Mouse (Mus musculus) forebrain, embryonic 13.5 days (tissue): Measurements from ENCODE around the gene Glrx2. TPM values are rescaled to one million over a fixed set of nuclear protein-coding genes. Genes with fewer than 3 reads are reported as not detected.
"Not testable (repeated sequence)": the region's sequence is repeated elsewhere in the genome, so short reads cannot be mapped to it uniquely, and the experiment has no call there.

Experiments used
- ATAC-seq: fragments of 200-750 bp; cut with Nextera tagmentation; 2 replicates; pipeline ENCODE4 v1.8.0; 2017
- H3K27ac ChIP-seq: fragments of 300-500 bp; sonication (generic); 2 replicates; pipeline ENCODE4 v1.5.1; 2015; ENCODE audit warnings: inconsistent platforms, mild to moderate bottlenecking, moderate library complexity
- H3K27me3 ChIP-seq: fragments of 300-500 bp; sonication (generic); 2 replicates; pipeline ENCODE4 v1.6.1; 2015; ENCODE audit warnings: mild to moderate bottlenecking, inconsistent platforms
- H3K36me3 ChIP-seq: fragments of 300-500 bp; sonication (generic); 2 replicates; pipeline ENCODE4 v1.6.1; 2015; ENCODE audit warnings: mild to moderate bottlenecking, inconsistent platforms; ENCODE audit not compliant: poor library complexity, severe bottlenecking
- H3K4me1 ChIP-seq: fragments of 300-500 bp; sonication (generic); 2 replicates; pipeline ENCODE4 v1.6.1; 2015; ENCODE audit warnings: inconsistent platforms
- H3K4me2 ChIP-seq: fragments of 300-500 bp; sonication (generic); 2 replicates; pipeline ENCODE4 v1.6.1; 2015; ENCODE audit warnings: inconsistent platforms, mild to moderate bottlenecking, moderate library complexity
- H3K4me3 ChIP-seq: fragments of 300-500 bp; sonication (generic); 2 replicates; pipeline ENCODE4 v1.5.1; 2015; ENCODE audit warnings: mild to moderate bottlenecking, inconsistent platforms
- H3K9ac ChIP-seq: fragments of 300-500 bp; sonication (generic); 2 replicates; pipeline ENCODE4 v1.6.1; 2015; ENCODE audit warnings: mild to moderate bottlenecking, inconsistent platforms
- H3K9me3 ChIP-seq: fragments of 300-500 bp; sonication (generic); replicated peaks from 2 replicates; pipeline ENCODE4 v1.6.1; 2016; ENCODE audit warnings: inconsistent platforms
- WGBS: fragments of 180-500 bp; shearing (Covaris S2); methylation state at CpG from one replicate; pipeline ENCODE4 v1.1.7; 2015; 5-methylcytosine and 5-hydroxymethylcytosine counted together
- polyA plus RNA-seq: library from polyadenylated mRNA; unstranded; fragments of >200 nt; fragmentation: Nextera tagmentation; extraction: Ambion mirVana; gene quantifications from 2 replicates; pipeline ENCODE4 v1.2.1, GENCODE M21; 2015

The Glrx2 gene
- 161 and 192 TPM in 2 replicates for polyA plus RNA-seq

DNA sequence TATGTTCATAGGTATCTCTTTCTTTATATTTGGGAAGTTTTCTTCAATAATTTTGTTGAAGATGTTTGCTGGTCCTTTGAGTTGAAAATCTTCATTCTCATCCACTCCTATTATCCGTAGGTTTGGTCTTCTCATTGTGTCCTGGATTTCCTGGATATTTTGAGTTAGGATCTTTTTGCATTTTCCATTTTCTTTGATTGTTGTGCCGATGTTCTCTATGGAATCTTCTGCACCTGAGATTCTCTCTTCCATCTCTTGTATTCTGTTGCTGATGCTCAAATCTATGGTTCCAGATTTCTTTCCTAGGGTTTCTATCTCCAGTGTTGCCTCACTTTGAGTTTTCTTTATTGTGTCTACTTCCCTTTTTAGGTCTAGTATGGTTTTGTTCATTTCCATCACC, at the start of gene Glrx2:
Gene Glrx2 (plus strand): TSS at position 301 of the 400 bp plus-strand sequence.
- H3K4me1 ChIP-seq, result not testable (repeated sequence)
- no CpG with 5 or more reads among the region's 2 CpGs for WGBS

DNA sequence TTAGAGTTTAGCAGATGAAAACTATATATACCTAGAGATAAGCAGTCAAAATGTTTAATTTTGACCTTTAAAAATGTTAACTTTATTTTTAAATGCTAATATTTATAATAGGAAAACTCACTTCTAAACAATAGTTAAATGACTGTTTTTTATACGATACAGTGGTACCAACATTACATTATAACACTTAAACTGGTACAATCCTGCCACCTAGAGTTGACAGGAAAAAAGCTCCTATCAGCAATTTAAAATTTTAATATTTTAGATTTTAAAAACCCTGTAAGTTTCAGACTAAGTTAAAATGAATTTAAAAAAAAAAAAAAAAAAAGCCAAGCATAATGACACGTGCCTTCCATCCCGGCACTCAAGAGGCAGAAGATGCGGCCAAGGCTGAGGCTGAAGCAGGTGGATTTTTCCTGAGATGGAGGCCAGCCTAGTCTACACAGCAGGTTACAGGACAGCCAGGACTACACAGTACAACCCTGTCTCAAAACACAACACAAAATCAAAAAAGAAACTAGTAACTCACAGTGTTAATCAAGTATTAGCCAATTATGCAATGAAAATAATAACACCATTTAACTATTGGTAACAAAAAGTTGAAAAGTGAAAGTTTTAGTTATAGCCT, 40.3 kb upstream of the Glrx2 start:
- H3K4me2 ChIP-seq, result no peak overlapping the region
- H3K9me3 ChIP-seq, result no peaks in the 10 kb centered on the region
- H3K4me3 ChIP-seq, result no peak overlapping the region
- no peak overlapping the region for H3K9ac ChIP-seq
- peaks cover 32% of the 10 kb centered on the region for H3K36me3 ChIP-seq
- no peaks in the 10 kb centered on the region for H3K4me1 ChIP-seq
- H3K27ac ChIP-seq, result no peak overlapping the region
- ATAC-seq, result no peak
- no peaks in the 10 kb centered on the region for H3K27me3 ChIP-seq
- WGBS, result 90% methylated on average over 4 of the region's 4 CpGs

More for the DNA sequence above, at the start of gene Glrx2:
- not testable (repeated sequence) for H3K4me2 ChIP-seq, H3K4me3 ChIP-seq, H3K9me3 ChIP-seq, H3K9ac ChIP-seq, ATAC-seq, H3K27ac ChIP-seq, H3K27me3 ChIP-seq, H3K36me3 ChIP-seq

DNA sequence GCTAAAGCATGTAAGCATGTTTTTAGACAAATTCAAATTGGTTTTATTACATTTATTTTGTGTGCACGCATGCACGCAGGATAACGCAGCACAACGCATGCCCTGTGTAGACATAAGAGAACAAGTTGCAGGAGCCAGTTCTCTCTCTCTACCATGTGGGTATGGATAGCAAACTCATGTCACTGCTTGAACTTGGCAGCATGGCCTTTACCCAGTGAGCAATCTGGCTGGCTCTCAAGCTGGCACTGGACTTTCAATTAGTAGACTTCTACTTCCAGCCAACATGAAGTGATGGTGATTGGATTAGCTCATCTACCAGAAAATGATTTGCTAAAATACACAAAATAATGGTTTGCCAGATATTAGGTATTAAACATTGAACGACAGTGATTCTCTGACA, 35.0 kb upstream of the Glrx2 start:
- Histone ChIP-seq H3K9ac (no peak overlapping the region), H3K27ac (no peak overlapping the region), H3K36me3 (peaks cover 46% of the 10 kb centered on the region), H3K4me1 (no peaks in the 10 kb centered on the region), H3K4me3 (no peak overlapping the region), H3K9me3 (no peaks in the 10 kb centered on the region), H3K4me2 (no peak overlapping the region), H3K27me3 (no peaks in the 10 kb centered on the region)
- 98% methylated on average over 5 of the region's 5 CpGs for WGBS
- ATAC-seq, result no peak

DNA sequence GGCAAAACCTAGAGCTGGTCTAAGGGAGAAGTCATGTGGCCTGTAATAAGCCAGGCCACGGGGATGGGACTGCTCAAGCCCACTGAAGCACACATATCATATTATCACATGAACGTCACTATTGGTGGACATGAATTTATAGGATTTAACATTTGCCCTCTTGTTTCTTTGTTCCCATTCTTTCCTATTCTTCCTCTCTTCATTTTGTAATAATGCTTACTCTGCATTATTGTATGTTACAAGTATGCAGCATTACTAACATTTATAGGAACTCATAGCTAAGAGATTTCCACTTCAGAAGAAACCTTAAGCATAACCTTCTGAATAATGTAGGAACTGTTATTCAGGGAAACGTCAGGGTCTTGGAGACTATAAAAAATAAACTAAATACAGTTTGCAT, 31.3 kb upstream of the Glrx2 start:
- no peaks in the 10 kb centered on the region for H3K4me1 ChIP-seq
- WGBS, result 88% methylated on average over 3 of the region's 3 CpGs
- no peak overlapping the region for H3K4me2 ChIP-seq
- no peak overlapping the region for H3K9ac ChIP-seq
- H3K9me3 ChIP-seq, result no peaks in the 10 kb centered on the region
- H3K27me3 ChIP-seq, result no peaks in the 10 kb centered on the region
- ATAC-seq, result no peak
- H3K4me3 ChIP-seq, result no peak overlapping the region
- H3K36me3 ChIP-seq, result peaks cover 51% of the 10 kb centered on the region
- no peak overlapping the region for H3K27ac ChIP-seq

DNA sequence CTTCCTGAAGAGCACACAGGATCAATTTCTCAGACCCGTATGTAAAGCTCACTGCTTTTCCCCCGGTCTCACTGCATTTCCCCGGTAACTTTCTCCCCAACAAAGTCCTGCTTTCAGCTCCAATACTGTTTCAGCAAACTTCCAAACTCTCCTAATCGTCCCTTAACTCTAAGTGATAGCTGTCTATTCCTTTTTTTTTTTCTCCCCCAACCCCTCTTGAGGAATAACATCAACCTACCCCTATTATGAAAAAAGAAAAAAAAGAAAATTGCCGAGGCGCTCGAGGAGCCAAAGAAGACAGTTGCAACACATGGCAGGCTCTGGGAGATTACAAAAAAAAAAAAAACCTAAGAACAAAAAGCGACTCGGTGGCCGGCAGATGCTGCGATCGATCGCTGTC, 14.4 kb upstream of the Glrx2 start:
- H3K9me3 ChIP-seq, result no peaks in the 10 kb centered on the region
- H3K4me2 ChIP-seq, result peak overlapping the region; percentile 76
- no peaks in the 10 kb centered on the region for H3K27me3 ChIP-seq
- ATAC-seq, result no peak
- peak overlapping the region; percentile 88 for H3K4me3 ChIP-seq
- 0% methylated on average over 13 of the region's 13 CpGs for WGBS
- H3K27ac ChIP-seq, result peak overlapping the region; percentile 91
- peaks cover 15% of the 10 kb centered on the region for H3K36me3 ChIP-seq
- H3K4me1 ChIP-seq, result peaks cover 24% of the 10 kb centered on the region
- peak overlapping the region; percentile 87 for H3K9ac ChIP-seq

DNA sequence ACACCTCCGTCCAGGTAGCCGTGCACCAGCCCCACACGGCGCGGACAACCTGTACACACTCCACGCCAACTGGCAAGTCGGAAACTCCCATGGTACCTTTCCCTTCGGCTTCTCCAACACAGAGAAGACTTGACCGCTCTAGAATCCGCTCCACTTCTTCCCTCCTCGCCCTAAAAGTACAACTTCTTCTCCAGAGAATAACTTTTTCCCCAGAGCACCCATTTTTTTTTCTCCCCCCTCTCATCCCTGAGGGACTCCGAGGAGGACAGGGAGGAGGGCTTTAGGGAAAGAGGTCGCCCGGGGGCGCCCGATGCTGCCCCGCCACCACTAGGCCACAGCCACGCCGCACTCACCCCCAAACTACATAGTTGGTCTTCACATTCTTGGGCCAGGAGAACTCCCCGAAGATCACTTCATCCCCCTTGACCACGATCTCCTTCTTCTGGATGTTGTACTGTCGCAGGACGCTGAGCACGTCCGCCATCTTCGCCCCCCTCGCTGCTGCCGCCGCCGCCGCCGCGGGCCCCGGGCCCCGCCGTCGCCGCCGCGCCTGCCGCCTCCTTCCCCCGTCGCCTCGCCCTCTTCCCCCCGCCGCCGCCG, 13.9 kb upstream of the Glrx2 start:
- H3K27ac ChIP-seq, result peak overlapping the region; percentile 91
- ATAC-seq, result peak; percentile 66
- H3K9me3 ChIP-seq, result no peaks in the 10 kb centered on the region
- peaks cover 26% of the 10 kb centered on the region for H3K4me1 ChIP-seq
- peak overlapping the region; percentile 88 for H3K4me3 ChIP-seq
- no peaks in the 10 kb centered on the region for H3K27me3 ChIP-seq
- peaks cover 11% of the 10 kb centered on the region for H3K36me3 ChIP-seq
- peak overlapping the region; percentile 76 for H3K4me2 ChIP-seq
- peak overlapping the region; percentile 87 for H3K9ac ChIP-seq
- WGBS, result under 1% methylated on average over 27 of the region's 48 CpGs

DNA sequence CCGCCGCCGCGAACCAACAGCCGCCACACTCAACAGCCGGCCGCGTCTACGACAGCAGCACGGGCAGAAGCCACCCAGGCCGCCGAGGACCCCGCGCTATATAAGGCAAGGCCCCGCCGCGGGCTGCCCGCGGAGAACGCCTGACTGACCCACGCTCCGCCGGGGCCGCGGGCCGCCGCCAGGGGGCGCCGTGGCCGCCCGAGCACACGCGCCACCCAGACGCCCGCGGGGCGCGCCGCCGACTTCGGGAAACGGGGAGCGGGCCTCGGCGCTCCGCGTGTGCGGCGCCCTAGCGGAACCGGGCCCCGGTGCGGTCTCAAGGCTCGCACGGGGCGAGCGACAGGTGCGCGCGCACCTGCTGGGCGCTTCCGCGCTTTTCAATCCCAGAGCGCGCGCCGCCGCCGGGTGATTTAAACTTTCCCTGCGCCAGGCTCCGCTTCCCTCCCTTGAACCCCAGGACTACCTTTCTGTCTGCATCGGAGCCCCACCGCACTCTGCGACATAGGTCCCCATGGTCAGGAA, 13.3 kb upstream of the Glrx2 start, which contains the start of gene Cdc73:
Gene Cdc73 (minus strand): TSS at position 153 of the 522 bp plus-strand sequence.
- H3K27ac ChIP-seq, result peak within 1 kb of the TSS; percentile 91
- H3K4me3 ChIP-seq, result peak within 1 kb of the TSS; percentile 88
- H3K9me3 ChIP-seq, result no peaks in the 10 kb centered on the region
- WGBS, result under 1% methylated on average over 51 of the region's 74 CpGs
- peaks cover 26% of the 10 kb centered on the region for H3K4me1 ChIP-seq
- no peaks in the 10 kb centered on the region for H3K27me3 ChIP-seq
- peak; percentile 99 for ATAC-seq
- peak within 1 kb of the TSS; percentile 87 for H3K9ac ChIP-seq
- H3K36me3 ChIP-seq, result peaks cover 7% of the 10 kb centered on the region
- H3K4me2 ChIP-seq, result peak within 1 kb of the TSS; percentile 76

DNA sequence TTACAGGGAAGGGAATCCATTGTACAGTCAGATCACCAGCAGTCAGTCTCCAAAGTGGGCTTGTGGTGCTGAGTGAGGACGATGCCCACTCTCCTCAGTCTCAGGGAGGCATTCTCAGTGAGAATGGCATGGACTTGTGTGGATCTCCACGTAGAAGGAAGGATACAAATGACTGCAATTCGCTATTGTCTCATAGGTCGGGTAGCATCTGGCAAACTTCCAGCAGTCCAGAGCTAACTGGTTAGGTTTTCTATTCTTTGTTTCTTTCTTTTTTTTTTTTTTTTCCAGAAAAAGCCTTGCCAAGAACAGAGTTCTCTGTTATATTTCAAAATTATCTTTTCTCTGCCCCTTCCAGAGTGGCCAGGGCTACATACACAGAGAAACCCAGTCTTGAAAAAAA, 9.1 kb upstream of the Glrx2 start:
- no peak overlapping the region for H3K4me2 ChIP-seq
- H3K9me3 ChIP-seq, result no peaks in the 10 kb centered on the region
- H3K27ac ChIP-seq, result no peak overlapping the region
- 30% methylated on average over 4 of the region's 4 CpGs for WGBS
- H3K36me3 ChIP-seq, result no peaks in the 10 kb centered on the region
- H3K9ac ChIP-seq, result no peak overlapping the region
- H3K27me3 ChIP-seq, result no peaks in the 10 kb centered on the region
- H3K4me1 ChIP-seq, result peaks cover 14% of the 10 kb centered on the region; the same call in 1 of the 2 replicates
- ATAC-seq, result no peak
- H3K4me3 ChIP-seq, result no peak overlapping the region

DNA sequence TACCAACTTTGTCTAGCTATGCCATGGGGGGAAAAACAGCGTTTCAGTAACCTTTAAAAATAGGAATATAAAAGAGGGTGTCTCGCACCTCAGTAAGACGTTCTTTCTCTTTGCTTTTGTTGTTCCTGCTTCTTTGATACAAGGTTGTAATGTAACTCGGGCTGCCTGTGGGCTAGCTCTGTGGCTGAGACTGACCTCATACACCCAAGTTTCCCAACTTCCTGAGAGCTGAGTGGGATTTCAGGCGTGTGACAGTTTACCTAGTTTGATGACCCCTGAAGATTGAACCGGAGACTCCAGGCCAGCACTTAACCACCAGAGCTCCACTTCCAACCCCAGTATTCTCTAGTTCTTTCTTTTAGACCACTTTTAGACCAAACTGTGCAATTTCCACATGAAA, 7.8 kb upstream of the Glrx2 start:
- Histone ChIP-seq H3K4me1 (peaks cover 10% of the 10 kb centered on the region; the same call in 1 of the 2 replicates), H3K36me3 (no peaks in the 10 kb centered on the region), H3K27me3 (no peaks in the 10 kb centered on the region), H3K4me2 (no peak overlapping the region), H3K27ac (no peak overlapping the region), H3K9ac (no peak overlapping the region), H3K4me3 (no peak overlapping the region), H3K9me3 (no peaks in the 10 kb centered on the region)
- WGBS, result 79% methylated on average over 6 of the region's 6 CpGs
- no peak for ATAC-seq

DNA sequence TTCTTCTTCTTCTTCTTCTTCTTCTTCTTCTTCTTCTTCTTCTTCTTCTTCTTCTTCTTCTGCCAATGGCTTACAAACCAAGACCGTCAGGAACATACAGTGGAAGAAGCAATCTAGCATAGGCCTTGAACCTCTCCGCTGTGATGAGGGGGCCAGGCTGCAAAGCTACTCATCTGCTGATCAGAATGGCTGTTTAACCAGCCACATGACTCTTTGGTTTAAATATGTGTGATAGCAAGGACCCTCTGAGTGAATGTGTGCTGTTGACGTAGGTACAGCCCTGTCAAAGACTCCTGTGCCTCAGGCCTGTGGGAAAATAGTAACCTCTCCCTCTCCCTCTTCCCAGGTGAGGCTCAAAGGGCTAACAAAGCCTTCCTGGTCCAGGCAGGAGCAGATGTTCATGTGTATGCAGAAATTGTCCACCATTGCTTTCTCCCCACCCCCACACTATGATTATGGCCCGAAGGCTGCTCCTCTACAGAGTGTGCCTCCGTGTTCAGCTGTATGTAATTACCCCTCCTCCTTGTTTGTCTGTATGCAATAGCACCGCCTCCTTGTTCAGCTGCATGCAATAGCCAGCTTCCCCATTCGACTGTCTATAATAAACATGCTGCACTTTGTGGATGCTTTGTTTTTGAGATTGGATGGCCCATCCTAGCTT, 6.0 kb upstream of the Glrx2 start:
- ATAC-seq, result peak; percentile 98
- H3K9me3 ChIP-seq, result no peaks in the 10 kb centered on the region
- H3K36me3 ChIP-seq, result no peaks in the 10 kb centered on the region
- 57% methylated on average over 7 of the region's 7 CpGs for WGBS
- H3K4me3 ChIP-seq, result no peak overlapping the region
- peak overlapping the region; percentile 81 for H3K27ac ChIP-seq
- H3K9ac ChIP-seq, result no peak overlapping the region
- H3K4me1 ChIP-seq, result 0 out of 2 replicates have a peak, but pooled peaks cover 9% of the 10 kb centered on the region
- no peak overlapping the region for H3K4me2 ChIP-seq
- no peaks in the 10 kb centered on the region for H3K27me3 ChIP-seq

DNA sequence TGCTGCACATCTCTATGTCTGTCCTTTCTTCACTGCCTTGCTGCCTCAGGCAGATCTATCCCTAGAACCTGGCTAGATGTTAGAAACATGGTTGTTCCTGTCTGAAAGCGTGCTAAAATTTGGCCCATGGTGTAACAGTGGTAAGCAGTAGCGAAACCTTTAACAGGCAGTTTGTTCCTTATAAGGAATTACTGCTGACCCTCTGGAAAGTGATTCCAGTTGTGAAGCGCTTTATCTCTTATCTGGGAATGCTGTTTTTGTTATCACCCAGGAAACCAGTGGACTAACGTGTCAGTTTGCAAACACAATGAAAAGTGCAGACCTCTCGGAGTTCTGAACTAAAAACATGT, 5.5 kb upstream of the Glrx2 start:
- no peak overlapping the region for H3K9ac ChIP-seq
- peak overlapping the region; percentile 81 for H3K27ac ChIP-seq
- no peak for ATAC-seq
- no peak overlapping the region for H3K4me2 ChIP-seq
- no peaks in the 10 kb centered on the region for H3K27me3 ChIP-seq
- 0 out of 2 replicates have a peak, but pooled peaks cover 9% of the 10 kb centered on the region for H3K4me1 ChIP-seq
- no peaks in the 10 kb centered on the region for H3K36me3 ChIP-seq
- no peak overlapping the region for H3K4me3 ChIP-seq
- no peaks in the 10 kb centered on the region for H3K9me3 ChIP-seq
- 84% methylated on average over 5 of the region's 5 CpGs for WGBS

DNA sequence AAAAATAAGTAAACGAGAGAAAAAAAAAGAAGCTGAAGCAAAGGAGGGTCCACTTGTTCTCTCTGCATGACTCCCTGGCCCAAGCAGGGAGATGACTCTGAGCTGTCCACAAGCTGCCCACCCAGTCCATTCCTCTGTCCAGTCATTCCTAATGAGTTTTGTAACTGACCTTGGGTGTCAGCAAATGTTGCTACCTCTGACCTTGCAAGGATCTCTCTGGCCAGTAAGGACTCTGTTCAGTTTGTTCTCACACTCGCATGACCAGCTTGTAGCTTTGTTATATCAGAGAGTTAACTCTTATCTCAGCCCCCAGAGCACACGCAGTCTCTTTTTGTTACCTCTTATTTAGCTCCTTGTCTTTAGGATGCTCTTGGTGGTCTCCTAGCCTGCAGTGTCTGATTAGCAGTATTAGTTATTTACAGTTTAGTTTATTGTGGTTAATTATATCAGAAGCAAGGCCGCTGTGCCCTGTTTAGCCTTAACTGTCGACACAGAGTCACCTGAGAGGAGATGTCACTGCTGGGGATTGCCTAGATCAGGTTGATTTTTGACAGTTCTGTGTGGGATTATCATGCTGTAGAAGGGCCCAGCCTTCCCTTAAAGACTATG, 8.4 kb downstream of the Glrx2 start:
- no peaks in the 10 kb centered on the region for H3K27me3 ChIP-seq
- H3K9ac ChIP-seq, result no peak overlapping the region
- no peak for ATAC-seq
- H3K4me1 ChIP-seq, result no peaks in the 10 kb centered on the region
- H3K36me3 ChIP-seq, result no peaks in the 10 kb centered on the region
- H3K9me3 ChIP-seq, result no peaks in the 10 kb centered on the region
- H3K4me3 ChIP-seq, result no peak overlapping the region
- no peak overlapping the region for H3K4me2 ChIP-seq
- WGBS, result 83% methylated on average over 5 of the region's 5 CpGs
- no peak overlapping the region for H3K27ac ChIP-seq
